Mouse (Mus musculus) testis, postnatal 10 days (tissue): ENCODE results near the gene Vrtn.

Experiments used
- DNase-seq: peaks from one replicate; pipeline ENCODE4 v3.0.0; 2021; ENCODE audit warnings: low spot score

Vrtn gene

DNA sequence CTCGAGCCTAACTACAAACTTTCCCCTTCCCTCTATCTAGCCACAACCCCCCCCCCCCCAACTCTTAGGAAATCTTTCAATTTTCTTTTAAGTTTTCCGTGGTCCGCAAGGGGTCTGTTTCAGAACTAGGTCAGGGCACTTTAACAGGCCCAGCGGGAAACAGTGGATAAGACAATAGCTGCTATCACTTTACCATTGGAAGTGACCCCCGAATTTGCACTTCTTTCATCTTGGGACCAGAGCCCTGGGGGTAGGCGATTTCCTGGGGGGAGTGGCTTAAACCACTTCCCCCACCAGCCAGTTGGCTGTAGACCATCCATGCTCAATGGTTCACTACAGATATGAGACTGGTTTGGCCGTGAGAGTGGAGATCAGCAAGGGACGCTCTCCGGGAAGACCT lies at the start of gene Vrtn:
Gene Vrtn (plus strand): TSS at position 366 of the 400 bp plus-strand sequence.
- no peak for DNase-seq

DNA sequence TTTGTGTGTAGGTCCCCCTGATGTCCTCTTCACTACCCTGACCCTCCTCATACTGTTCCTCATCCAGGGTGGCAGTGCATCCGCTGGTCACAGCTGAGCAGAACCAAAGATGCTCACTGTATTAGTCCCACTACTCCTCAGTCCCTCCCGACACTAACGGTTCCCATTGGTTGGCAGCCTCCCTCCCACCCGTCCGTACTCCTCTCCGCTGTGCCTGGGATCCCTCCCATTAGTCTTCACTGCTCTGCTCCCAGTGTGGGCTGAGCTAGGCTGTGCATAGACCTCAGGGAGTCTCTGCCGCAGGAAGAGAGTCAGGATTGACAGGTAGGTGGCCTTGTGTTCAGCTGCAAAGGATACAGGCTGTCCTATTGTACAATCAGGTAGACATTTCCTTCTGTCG lies 42.5 kb upstream of the Vrtn start:
- no peak for DNase-seq

DNA sequence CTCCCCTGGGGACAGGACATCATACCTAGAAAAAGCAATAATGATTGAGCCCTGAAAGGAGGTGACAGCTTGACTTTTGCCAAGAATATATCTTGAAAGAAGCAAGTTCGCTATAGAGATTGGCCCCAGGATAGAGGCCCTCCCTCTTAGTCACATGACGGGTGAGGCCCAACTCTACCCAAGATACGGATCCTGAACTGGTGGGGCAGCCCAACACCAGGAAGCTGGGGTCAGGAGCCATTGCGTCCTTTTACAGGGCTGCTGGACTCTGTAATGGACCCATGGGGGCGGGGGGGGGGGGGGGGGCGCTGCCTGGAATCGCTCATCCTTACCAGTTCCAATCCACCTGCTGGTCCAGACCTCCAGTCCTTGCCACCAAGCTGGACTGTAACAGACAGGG lies 36.8 kb upstream of the Vrtn start:
- no peak for DNase-seq

DNA sequence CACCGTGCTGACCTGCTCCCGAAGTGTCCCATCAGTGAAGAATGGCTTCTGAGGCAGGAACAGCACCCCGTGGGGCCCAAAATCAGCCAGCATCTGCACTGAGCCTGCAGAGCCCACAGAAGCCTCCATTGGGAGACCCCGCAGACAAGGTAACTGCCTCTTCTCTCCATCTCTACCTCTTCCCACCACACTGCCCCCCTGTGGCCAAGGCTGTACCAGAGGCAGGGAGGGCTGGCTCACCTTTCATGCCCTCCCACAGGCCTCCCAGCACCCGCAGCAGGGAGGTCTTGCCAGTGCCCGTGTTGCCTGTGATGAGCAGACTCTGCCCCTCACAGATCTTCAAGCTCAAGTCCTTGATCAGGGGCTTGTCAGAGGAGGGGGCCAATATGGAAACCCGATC lies 35.0 kb upstream of the Vrtn start:
- DNase-seq = peak; percentile 70

DNA sequence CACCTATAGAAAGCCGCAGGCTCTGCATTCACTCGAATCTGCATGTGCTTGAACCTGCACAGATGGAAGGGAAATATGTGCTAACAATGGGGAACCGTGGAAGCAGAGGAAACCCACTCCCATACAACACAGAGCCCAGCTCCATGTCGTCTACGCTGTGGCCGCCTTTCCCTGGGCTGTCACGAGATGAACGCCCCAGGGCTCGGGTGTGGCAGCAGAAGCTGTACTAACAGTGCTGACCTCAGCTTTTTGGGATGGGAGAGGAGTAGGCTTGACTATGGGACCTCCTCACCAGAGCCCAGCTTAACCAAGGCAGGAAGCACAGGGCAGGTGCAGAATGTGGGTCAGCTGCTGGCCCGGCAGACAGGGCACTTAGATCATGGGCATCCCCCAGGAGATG lies 29.1 kb upstream of the Vrtn start:
- no peak for DNase-seq

DNA sequence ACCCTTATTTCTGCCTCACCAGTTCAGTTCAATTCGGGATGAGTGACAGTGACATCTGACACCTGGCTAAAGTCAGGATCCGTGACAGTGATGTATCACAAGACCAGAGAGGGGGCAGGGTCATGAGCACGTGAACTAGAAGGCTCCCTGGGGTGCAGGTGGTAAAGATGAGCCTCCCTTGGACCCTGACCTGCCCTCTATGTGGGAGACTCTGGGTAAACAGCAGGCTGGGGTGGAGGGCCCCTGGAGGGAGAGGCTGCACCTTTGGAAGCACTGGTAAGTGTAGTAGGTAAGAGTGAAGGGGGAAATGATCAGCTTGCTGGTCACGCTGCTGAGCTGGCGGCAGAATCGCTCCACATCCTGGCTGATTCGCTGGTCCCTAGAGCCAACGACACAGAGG lies 28.3 kb upstream of the Vrtn start:
- DNase-seq = no peak

DNA sequence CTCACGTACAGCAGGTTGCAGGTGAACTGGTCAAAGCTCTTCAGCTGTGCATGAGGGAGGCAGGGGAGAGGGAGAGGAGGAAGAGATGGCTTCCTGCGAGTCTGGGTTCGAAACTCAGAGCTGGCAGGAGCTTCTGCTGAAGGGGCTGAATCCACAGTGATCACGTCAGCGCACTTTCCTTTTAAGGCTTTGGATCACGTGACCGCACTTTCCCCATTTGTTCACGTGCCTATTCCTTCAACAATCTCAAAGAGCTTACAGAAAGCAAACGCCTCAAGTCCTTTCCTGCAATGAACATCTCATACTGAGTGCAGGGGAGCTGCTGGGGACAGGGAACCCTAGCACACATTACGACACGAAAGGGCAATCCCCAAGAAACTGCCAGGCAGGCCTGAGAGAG lies 26.8 kb upstream of the Vrtn start:
- DNase-seq = no peak

DNA sequence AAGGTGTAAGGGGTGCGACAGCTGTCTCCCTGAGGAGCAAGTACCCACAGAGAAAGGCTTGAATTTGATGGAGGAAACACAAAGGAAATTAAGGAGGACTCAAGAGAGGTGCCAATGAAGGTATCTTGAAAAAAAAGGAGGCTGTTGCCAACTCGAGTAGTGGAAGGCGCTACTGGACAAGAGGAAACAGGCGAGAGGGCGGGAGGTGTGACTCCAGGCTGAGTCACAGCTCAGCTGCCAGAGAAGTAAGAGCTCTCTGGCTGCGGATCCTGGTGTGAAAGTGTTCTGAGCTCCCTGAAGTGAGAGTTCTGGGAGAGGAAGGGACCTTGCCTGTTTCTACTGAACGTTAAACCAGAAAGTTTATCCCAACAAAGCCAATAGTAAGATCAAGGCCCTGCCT lies 26.3 kb upstream of the Vrtn start:
- no peak for DNase-seq

DNA sequence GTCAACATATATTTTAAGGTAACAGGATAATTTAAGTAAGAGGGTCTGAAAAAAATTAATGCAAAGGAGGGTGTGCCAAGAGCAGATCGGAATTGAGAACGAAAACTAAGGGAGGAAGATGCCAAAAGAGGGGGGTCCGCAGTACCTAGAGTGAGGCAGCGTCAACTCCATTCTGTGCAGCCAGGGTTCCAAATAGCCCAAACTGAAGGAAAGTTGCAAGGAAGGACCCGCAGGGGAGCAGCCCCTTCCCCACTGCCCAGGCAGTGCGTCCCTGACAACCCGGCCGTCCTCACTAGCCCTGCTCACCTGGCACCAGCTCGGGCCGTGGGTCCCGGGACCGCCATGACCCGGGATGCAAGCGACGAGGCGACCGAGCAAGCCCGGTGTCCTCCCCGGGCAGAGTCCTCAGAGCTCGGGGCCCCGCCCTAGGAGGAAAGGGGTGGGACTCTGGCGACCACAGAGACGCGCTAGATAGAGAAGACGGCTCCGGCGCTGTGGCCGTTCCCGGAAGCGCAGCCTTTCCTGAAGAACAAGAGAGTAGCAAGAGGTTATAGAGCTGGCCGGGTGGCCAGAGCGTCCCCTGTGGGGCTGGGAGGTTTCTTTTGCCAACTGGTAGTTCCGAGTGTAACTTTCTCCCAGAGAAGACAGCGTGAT lies 23.7 kb upstream of the Vrtn start, which contains the start of gene Abcd4:
Gene Abcd4 (minus strand): TSS at position 437 of the 654 bp plus-strand sequence.
- peak; percentile 92 for DNase-seq

DNA sequence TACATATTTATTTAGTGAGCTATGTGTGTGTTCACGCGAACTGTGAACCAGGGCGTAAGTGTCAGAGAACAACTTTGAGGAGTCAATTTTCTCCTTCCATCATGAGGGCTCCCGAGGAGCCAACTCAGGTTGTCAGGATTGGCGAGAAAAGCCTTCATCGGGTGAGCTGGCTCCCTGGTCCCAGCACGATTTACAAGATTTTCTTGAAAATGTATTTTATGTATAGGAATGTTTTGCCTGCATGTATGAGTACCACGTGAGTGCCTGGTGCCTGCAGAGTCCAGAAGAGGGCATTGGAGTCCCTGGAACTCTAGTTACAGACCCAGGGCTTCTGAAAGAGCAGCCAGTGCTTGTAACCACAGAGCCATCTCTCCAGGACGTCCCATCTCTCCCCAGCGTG lies 23.2 kb upstream of the Vrtn start:
- DNase-seq = no peak

DNA sequence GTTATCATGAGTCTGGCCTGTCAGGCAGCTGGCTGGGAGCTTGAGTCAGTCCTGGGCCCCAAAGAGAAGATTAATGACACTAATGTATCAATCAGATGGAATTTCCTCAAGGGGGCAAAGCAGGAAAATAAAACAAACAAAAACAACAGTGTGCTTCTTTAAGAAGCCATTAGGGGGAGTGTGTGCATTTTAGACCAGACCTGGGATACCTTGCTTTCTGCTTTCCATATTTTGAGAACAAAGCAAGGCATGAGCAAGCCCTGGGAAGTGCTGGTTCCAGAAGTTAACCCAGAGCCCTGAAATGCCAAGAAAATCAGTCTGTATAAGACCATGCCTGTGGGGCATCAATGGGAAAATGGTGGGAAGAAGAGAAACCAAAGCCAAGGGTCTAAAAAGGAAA lies 19.8 kb upstream of the Vrtn start:
- no peak for DNase-seq

DNA sequence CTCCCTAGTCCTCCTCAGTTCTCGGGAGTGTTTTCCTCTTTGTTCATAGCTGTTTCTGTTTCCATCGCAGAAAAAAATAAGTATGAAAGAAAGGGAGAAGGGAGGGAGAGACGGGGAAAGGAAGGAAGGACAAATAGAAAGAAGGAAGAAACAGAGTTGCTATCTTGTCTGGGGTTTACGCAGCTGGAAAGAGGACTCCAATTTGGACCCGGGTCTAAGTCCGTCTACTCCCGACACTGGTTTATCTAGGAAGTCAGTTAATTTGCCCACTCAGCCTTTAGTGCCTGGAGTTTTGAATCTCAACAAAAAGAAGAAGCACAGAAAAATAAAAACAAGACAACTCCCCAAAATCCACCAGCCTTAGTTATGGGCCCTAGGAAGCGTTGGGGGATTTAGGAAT lies 16.2 kb upstream of the Vrtn start:
- no peak for DNase-seq

DNA sequence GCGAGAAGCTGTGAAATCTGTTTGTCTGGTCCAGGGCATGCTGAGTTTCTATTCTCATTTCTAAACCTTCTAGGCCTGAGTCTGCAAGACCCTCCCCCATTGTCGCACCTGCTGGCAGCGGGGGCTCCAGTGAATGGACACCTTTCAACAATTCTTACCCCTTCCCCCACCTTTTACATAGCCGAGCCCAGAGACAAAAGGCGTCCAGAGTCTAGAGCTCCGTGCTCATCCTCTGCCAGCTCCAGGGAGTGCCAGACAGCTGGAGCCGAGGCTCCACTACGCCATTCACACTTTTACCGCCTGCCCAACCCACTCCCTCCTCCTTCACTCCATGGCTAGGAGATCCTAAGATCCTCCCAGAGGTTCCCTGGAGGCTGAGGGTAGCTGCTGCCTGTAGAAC lies 15.7 kb upstream of the Vrtn start:
- DNase-seq = no peak

DNA sequence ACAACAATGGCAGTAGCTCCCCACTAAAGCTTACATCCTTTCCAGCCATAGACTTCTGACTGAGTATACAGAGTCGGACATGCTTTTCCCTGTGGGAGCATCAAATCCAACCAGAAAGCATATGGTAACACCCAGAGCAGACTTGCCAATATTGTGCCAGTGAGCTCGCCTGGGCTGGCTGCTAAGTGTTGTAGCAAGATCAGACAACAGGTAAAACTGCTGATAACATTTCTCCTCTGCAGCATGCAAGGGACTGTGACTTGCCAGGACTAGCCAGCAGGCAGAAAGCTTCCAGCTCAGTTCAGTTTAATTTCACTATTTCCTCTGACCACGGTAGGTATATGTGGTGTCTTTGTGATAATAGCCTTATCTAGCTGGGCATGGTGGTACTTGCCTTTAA lies 9.0 kb upstream of the Vrtn start:
- DNase-seq = no peak

DNA sequence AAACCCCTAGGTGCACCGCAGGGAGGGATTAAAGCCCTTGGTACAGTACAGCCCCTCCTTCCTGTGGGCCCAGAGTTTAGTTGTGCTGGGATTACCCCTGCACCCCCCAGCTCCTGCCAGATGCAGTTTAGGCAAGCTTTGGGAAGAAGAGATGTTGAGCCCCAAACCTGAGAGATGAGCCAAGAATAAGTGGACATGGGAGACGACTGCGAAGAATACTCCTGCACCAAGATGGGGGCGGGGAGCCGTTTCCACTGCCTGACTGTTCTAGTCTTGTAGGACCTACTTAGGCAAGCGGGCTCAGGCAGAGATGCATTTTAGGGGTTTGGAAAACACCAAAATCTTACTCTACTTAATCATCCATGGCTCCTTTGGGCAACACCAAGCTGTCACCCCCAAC lies 566 bp upstream of the Vrtn start:
- DNase-seq = no peak

DNA sequence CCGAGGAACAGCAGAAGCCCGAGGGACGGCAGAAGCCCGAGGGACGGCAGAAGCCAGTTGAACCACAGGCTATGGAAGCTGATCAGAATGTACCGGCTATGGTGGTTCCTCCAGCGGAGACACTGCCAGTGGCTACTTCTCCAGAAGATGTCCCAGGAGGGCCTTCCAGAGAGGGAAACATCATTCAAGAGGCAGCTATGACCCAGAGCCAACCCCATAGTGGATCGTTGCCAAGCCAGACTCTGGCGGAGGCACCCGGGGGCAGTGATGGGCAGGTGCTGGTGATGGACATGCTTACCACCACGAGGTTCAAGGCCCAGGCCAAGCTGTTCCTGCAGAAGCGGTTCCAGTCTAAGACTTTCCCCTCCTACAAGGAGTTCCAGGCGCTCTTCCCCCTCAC lies 9.4 kb downstream of the Vrtn start:
- peak; percentile 54 for DNase-seq

DNA sequence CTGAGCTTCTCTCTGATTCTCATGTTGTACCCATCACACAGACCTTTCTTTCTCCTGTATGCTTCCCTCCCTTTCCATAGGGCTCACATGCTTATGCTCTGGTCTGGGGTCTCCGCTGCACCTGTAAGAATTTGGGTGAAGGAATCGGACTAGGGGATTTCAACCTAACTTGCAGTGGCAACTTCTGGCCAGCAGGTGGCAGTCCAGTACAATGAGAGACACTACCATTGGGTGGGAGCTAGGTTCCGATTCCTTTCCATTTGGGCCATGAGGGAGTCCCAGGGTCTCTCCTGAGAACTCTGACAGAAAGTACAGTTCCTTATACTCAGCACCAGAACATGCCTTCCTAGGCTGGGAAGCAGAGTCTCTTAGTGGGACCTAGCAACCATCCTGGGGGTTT lies 13.1 kb downstream of the Vrtn start:
- DNase-seq = peak; percentile 77

DNA sequence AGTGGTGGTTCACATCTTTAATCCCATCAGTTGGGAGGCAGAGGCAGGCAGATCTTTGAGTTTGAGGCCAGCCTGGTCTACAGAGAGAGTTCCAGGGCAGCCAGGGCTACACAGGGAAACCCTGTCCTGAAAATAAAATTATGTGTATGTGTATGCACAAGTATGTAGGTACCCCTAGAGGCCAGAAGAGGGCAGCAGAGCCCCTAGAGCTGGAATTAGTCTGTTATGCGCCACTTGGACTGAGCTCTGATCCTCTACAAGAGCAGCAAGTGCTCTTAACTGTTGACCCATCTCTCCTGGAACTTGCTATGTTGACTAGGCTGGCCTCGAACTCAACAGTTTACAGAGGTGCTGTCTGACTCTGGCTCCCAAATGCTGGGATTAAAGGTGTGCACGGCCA lies 29.7 kb downstream of the Vrtn start:
- no peak for DNase-seq

DNA sequence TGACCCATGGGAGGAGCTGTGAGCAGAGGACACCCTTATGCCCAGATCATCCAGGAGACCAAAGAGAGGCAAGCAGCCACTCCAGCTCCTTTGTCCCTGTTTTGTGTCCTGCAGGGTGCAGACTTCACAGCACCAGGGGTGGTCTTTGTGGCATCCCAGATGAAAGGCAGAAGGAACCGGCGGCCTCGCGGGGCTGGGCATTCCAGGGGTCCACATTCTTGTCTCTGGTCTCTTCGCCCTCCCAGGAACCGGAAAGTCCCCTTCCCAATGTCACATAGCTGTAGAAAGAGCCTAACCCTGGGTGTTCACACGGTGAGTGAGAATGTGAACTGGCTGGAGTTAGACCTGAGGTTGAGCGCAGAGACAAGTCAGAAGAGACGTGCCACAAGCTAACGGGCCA lies 30.8 kb downstream of the Vrtn start:
- no peak for DNase-seq

DNA sequence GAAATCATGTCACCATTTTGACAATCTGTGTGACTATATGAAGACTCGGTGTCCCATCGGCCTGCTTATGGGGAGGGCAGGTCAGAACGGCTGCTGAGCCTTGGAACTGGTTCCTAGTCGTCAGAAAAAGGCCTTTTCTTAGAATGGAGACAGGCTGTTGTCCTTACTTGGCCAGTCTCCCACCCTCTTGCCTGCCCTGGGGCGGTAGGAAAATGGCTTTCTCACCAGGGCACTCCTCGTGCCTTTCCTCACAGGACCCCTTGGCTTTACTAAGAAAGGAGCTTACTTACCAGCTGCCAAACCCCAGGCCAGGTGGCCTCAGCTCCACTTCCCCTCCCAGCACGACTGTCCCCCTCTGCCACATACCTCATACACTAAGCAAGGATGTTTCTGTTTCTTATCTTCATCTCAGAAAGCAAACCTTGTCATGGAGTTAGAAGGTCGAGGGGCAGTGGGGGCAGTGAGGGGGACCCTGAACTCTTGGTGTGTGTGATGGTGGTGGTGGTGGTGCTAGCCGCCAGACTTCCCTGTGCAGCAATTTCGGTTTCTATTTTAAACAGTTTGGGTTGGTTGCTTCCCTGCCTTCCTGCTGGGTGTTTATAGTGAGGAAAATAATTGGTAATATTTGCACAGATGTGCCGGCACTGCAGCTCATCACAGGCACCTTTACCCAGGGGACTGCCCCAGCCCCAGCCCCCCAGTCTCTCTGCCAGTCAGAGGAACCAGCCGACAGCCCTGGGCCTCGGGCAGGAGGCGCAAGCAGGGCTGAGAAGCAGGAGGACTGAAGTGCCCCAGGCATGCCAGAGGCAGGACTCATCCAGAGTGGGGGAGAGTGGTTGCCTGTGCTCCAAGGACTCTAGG lies 34.1 kb downstream of the Vrtn start:
- no peak for DNase-seq

DNA sequence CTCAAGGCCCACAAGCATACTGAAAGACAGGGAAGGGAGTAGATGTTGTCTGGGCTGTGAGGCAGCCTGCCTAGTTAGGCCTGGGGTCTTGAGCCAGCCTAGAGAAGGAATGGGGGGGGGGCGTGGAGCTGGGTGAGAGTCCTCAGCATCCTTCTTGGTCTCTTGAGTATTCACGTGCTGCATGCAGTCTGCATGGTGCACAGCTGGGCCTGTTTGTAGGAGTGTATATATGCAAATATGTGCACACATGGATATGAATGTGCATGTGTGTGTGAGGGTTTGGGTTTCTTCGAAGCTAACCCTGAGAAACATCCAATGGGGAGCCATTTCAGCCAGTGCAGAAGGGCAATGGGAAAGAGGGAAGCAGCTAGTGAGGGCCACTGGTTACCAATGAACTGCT lies 35.2 kb downstream of the Vrtn start:
- DNase-seq = no peak

DNA sequence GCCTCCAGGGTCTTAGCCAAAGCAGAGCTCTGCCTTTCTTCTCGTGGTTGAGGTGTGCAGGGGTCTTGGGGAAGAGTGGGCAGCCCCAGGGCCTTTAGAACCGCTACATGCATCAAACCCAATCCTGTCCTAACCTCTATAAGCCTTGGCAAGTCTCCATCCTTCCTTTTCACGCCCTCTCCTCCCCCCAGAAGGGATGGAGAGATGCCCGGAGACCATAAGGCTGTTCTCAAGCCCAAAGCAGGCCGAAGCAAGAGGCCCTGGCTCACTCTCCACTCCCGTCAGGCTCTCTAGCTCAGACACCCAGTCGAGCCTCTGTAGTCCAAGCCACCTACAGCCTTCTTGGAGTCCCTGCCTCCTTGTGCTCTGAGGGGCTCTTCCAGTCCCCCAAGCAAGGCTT lies 43.8 kb downstream of the Vrtn start:
- no peak for DNase-seq

DNA sequence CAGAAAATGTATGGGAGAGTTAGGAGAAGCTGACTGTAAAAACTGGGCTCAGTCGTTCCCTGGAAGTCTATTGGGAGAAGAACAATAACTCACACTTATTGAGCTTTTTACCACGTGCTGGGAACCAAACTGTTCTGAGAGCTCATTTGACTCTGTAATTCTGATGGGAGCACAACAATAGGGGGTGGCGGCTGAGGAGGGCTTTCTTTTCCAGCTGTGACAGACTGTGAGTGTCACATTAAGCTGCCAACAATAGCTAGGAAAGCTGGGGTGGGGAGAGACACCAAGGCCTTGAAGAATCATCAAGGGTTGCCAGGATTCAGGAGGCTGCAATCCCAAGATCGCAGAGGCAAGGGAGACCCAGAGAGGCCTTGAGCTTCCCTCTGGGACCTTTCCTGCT lies 45.4 kb downstream of the Vrtn start:
- DNase-seq = no peak

DNA sequence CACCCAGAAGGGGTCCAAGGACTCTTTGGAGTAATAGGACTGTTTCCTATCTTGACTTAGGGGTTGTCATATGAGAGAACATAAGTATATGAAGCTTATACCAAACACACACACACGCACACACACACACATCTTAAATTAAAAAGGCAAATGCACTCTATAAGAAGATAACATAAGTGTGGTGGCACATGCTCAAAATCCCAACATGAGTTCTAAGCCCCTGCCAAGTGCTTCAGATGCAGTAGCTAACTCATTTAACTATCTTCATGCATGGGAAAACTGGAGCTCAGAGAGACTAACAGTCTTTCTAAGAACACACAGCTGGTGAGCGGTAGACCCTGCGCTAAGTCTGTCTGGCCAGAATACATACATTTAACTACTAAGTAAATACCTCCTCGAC lies 46.7 kb downstream of the Vrtn start:
- DNase-seq = no peak
